Mouse (Mus musculus) liver, postnatal 0 days (tissue): ENCODE data around the gene Ptprd. TPM values are rescaled to one million over a fixed set of nuclear protein-coding genes. Genes with fewer than 3 reads are reported as not detected.
A peak's percentile ranks its signal among the peaks of the same experiment; 100 is the strongest.

Experiments used
- ATAC-seq: fragments of 200-750 bp; cut with Nextera tagmentation; 2 replicates; pipeline ENCODE4 v1.8.0; 2017; ENCODE audit warnings: mild to moderate bottlenecking, moderate library complexity
- DNase-seq: peaks from one replicate; pipeline ENCODE4 v3.0.0-alpha.2; 2016
- H3K27ac ChIP-seq: fragments of 300-500 bp; sonication (generic); 2 replicates; pipeline ENCODE4 v1.5.1; 2014; ENCODE audit warnings: antibody characterized with exemption, moderate library complexity, mild to moderate bottlenecking, low read depth
- H3K27me3 ChIP-seq: fragments of 300-500 bp; sonication (generic); 2 replicates; pipeline ENCODE4 v1.6.1; 2014; ENCODE audit warnings: low read length, control low read depth, mixed read lengths; ENCODE audit not compliant: insufficient read depth
- H3K36me3 ChIP-seq: fragments of 300-500 bp; sonication (generic); replicated peaks from 2 replicates; pipeline ENCODE4 v1.6.1; 2014; ENCODE audit warnings: mild to moderate bottlenecking, control low read depth, low read length, moderate library complexity, mixed read lengths; ENCODE audit not compliant: insufficient read depth
- H3K4me1 ChIP-seq: fragments of 300-500 bp; sonication (generic); 2 replicates; pipeline ENCODE4 v1.6.1; 2014; ENCODE audit warnings: antibody characterized with exemption, mild to moderate bottlenecking, control low read depth; ENCODE audit not compliant: insufficient read depth
- H3K4me2 ChIP-seq: fragments of 300-500 bp; sonication (generic); 2 replicates; pipeline ENCODE4 v1.6.1; 2014; ENCODE audit warnings: low read depth, mild to moderate bottlenecking, low read length, moderate library complexity, mixed read lengths
- H3K4me3 ChIP-seq: fragments of 300-500 bp; sonication (generic); 2 replicates; pipeline ENCODE4 v1.5.1; 2014; ENCODE audit warnings: low read depth, low read length
- H3K9ac ChIP-seq: fragments of 300-500 bp; sonication (generic); replicated peaks from 2 replicates; pipeline ENCODE4 v1.6.1; 2014; ENCODE audit warnings: mild to moderate bottlenecking, moderate library complexity
- H3K9me3 ChIP-seq: fragments of 300-500 bp; sonication (generic); 2 replicates; pipeline ENCODE4 v1.6.1; 2016; ENCODE audit warnings: mild to moderate bottlenecking, control low read depth, low read length, mixed read lengths
- CTCF ChIP-seq: sonication (generic); IDR thresholded peaks from 2 replicates; pipeline ENCODE4 v1.5.1; 2016; ENCODE audit warnings: antibody characterized with exemption, low read depth
- EP300 ChIP-seq: IDR thresholded peaks from 2 replicates; pipeline ENCODE4 v1.6.1; 2016; ENCODE audit warnings: antibody characterized with exemption, low read depth, mild to moderate bottlenecking
- WGBS: fragments of 180-500 bp; shearing (Covaris S2); extraction: QIAGEN DNeasy Blood & Tissue Kit; methylation state at CpG from one replicate; pipeline ENCODE4 v1.1.7; 2014; ENCODE audit not compliant: insufficient replicate concordance; 5-methylcytosine and 5-hydroxymethylcytosine counted together
- polyA plus RNA-seq: library from polyadenylated mRNA; unstranded; fragments of >200 nt; fragmentation: Nextera tagmentation; extraction: Ambion mirVana; gene quantifications from 2 replicates; pipeline ENCODE4 v1.2.1, GENCODE M21; 2015

The Ptprd gene
- polyA plus RNA-seq, 1 experiment from 2014 or later: 9.3 TPM

GRCm38 (mm10) chr4:76444778-76445177 is 1767.0 kb downstream of the Ptprd start:
- no peak overlapping the region for H3K4me3 ChIP-seq
- no peak overlapping the region for H3K4me2 ChIP-seq
- no peak overlapping the region for H3K27ac ChIP-seq
- H3K36me3 ChIP-seq: no peaks in the 10 kb centered on the region
- H3K4me1 ChIP-seq: no peaks in the 10 kb centered on the region
- DNase-seq: no peak
- peaks cover 4% of the 10 kb centered on the region; the same call in 1 of the 2 replicates for H3K27me3 ChIP-seq
- 75% methylated on average over 4 of the region's 4 CpGs for WGBS
- no peaks in the 10 kb centered on the region for H3K9me3 ChIP-seq
- H3K9ac ChIP-seq: no peak overlapping the region
- TF ChIP-seq CTCF (no peak), EP300 (no peak)
- no peak for ATAC-seq

GRCm38 (mm10) chr4:76443553-76443952 is 1768.2 kb downstream of the Ptprd start:
- Histone ChIP-seq H3K4me3 (no peak overlapping the region), H3K27ac (no peak overlapping the region), H3K36me3 (no peaks in the 10 kb centered on the region), H3K4me2 (no peak overlapping the region), H3K27me3 (no peaks in the 10 kb centered on the region), H3K4me1 (no peaks in the 10 kb centered on the region), H3K9ac (no peak overlapping the region), H3K9me3 (no peaks in the 10 kb centered on the region)
- ATAC-seq (no peak), DNase-seq (no peak)
- 73% methylated on average over 4 of the region's 4 CpGs for WGBS
- TF ChIP-seq CTCF: no peak
- TF ChIP-seq EP300: no peak

- H3K9me3 ChIP-seq: no peaks in the 10 kb centered on the region
- peak overlapping the region; percentile 45; the same call in 1 of the 2 replicates for H3K4me2 ChIP-seq
- TF ChIP-seq EP300 (no peak), CTCF (no peak)
- no peaks in the 10 kb centered on the region for H3K4me1 ChIP-seq
- peak overlapping the region; percentile 25 for H3K4me3 ChIP-seq
- 45% methylated on average over 6 of the region's 6 CpGs for WGBS
- ATAC-seq (peak; percentile 59; the same call in 1 of the 2 replicates), DNase-seq (peak; percentile 52)
- no peaks in the 10 kb centered on the region for H3K36me3 ChIP-seq
- H3K9ac ChIP-seq: no peak overlapping the region
- H3K27ac ChIP-seq: no peak overlapping the region
- H3K27me3 ChIP-seq: no peaks in the 10 kb centered on the region
Measured at GRCm38 (mm10) chr4:76440791-76441364, 1770.9 kb downstream of the Ptprd start.

- Histone ChIP-seq H3K9me3 (no peaks in the 10 kb centered on the region), H3K4me2 (no peak overlapping the region), H3K27ac (no peak overlapping the region), H3K4me1 (no peaks in the 10 kb centered on the region), H3K9ac (no peak overlapping the region), H3K27me3 (no peaks in the 10 kb centered on the region), H3K4me3 (no peak overlapping the region), H3K36me3 (no peaks in the 10 kb centered on the region)
- ATAC-seq (no peak), DNase-seq (no peak)
- no peak for TF ChIP-seq CTCF
- TF ChIP-seq EP300: no peak
- WGBS: 74% methylated on average over 6 of the region's 6 CpGs
Measured at GRCm38 (mm10) chr4:76438496-76439079, 1773.2 kb downstream of the Ptprd start.

- TF ChIP-seq EP300: no peak
- TF ChIP-seq CTCF: no peak
- Histone ChIP-seq H3K27ac (no peak overlapping the region), H3K9me3 (no peaks in the 10 kb centered on the region), H3K9ac (no peak overlapping the region), H3K4me3 (no peak overlapping the region), H3K4me1 (no peaks in the 10 kb centered on the region), H3K27me3 (no peaks in the 10 kb centered on the region), H3K4me2 (no peak overlapping the region), H3K36me3 (no peaks in the 10 kb centered on the region)
- DNase-seq: no peak
- ATAC-seq: no peak
- WGBS: 75% methylated on average over 4 of the region's 4 CpGs
Measured at GRCm38 (mm10) chr4:76438068-76438467, 1773.7 kb downstream of the Ptprd start.

GRCm38 (mm10) chr4:76435920-76436319 is 1775.8 kb downstream of the Ptprd start:
- Histone ChIP-seq H3K4me2 (no peak overlapping the region), H3K36me3 (no peaks in the 10 kb centered on the region), H3K4me3 (no peak overlapping the region), H3K4me1 (no peaks in the 10 kb centered on the region), H3K27me3 (no peaks in the 10 kb centered on the region), H3K9me3 (no peaks in the 10 kb centered on the region), H3K27ac (no peak overlapping the region), H3K9ac (no peak overlapping the region)
- TF ChIP-seq EP300: no peak
- TF ChIP-seq CTCF: no peak
- DNase-seq (no peak), ATAC-seq (no peak)
- 63% methylated on average over 5 of the region's 5 CpGs for WGBS
